Mouse (Mus musculus): Measurements from ENCODE around the gene 4930519P11Rik.

DNA sequence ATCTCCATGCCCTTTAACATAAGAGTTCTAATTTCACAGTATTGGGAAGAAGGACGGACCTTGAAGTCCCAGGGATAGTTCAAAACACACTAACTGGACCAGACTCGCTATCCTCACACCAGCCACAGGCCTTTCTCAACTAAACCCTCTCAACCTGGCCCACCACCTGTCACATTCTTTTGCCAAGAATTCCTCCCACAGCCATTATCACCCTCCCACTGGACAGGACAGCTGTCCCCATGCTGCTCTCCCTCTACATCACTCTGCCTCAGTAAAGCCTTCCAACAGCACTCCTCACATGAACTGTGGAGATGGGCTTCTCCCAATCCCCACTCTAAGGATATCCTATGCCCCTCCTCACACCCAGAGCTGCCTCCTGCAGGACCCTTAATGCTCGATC is 47.7 kb downstream of the 4930519P11Rik start:
- no peak for TF ChIP-seq CTCF (IDR thresholded peaks at IDR 0.05; ENCODE audit: extremely low read depth, insufficient read depth, insufficient read length, insufficient replicate concordance)
- no peak for TF ChIP-seq POLR2A (IDR thresholded peaks at IDR 0.05; ENCODE audit: low read depth, low read length)

Measured in spleen, adult 2 months (tissue).